Mouse (Mus musculus) cerebellum, adult (tissue): ENCODE measurements at regions not wholly inside any gene's neighbourhood (a gene's known extent, or its start where the extent isn't known, plus 50 kb on each side); places are given as distances from the start of the nearest gene placed in this dataset.

ENCODE experiments used
- ATAC-seq: cut with Nextera tagmentation; 2 replicates; pipeline ENCODE4 v1.9.2; 2017; ENCODE audit warnings: mild to moderate bottlenecking, moderate library complexity, mixed read lengths; ENCODE audit not compliant: insufficient number of reproducible peaks, low FRiP score, low TSS enrichment

GRCm38 (mm10) chr11:31427374-31427773 is 57.5 kb upstream of the Stc2 start:
- ATAC-seq, result no peak
